Mouse (Mus musculus) CH12.LX (cell line): Measurements from ENCODE around the gene Rel. TPM values are rescaled to one million over a fixed set of nuclear protein-coding genes. Genes with fewer than 3 reads are reported as not detected.

Experiments used
- DNase-seq: peaks from one replicate; pipeline ENCODE4 v3.0.0-alpha.2; 2013; ENCODE audit errors: extremely low read depth
- H3K27ac ChIP-seq: 2 replicates; pipeline ENCODE4 v1.5.1; 2012; ENCODE audit warnings: low read depth, mild to moderate bottlenecking, control low read depth, moderate library complexity; ENCODE audit not compliant: insufficient read depth
- H3K27me3 ChIP-seq: replicated peaks from 2 replicates; pipeline ENCODE3; 2012; ENCODE audit warnings: inconsistent platforms
- H3K36me3 ChIP-seq, 2 experiments: replicated peaks in 1 of 2; 2 replicates each; pipeline versions ENCODE3 to v1.6.1; 2012; ENCODE audit warnings: inconsistent platforms in 1 of 2, low read length in 1 of 2, mild to moderate bottlenecking in 1 of 2, mixed read lengths in 1 of 2, moderate library complexity in 1 of 2; ENCODE audit not compliant: control insufficient read depth in 1 of 2, insufficient read depth in 1 of 2
- H3K4me1 ChIP-seq, 2 experiments: 2 replicates each; pipeline ENCODE4 v1.6.1; 2012; ENCODE audit warnings: inconsistent platforms in 1 of 2, moderate library complexity in 1 of 2; ENCODE audit not compliant: insufficient read depth in 2 of 2, control insufficient read depth in 1 of 2
- H3K4me2 ChIP-seq: 2 replicates; pipeline ENCODE4 v1.6.1; 2012; ENCODE audit warnings: low read depth, mild to moderate bottlenecking, control low read depth; ENCODE audit not compliant: poor library complexity, insufficient read depth, severe bottlenecking
- H3K4me3 ChIP-seq, 3 experiments: fragments of 150-350 bp in 1 of 3; sonication (generic) in 1 of 3; replicated peaks in 1 of 3; 2 replicates each; pipeline versions ENCODE3 to v1.5.1; 2011 to 2012; ENCODE audit warnings: low read depth in 2 of 3, low read length in 2 of 3, mild to moderate bottlenecking in 2 of 3, moderate library complexity in 2 of 3, control low read depth in 1 of 3, improper control_type of control experiment in 1 of 3, inconsistent platforms in 1 of 3, mixed read lengths in 1 of 3; ENCODE audit not compliant: poor library complexity in 1 of 3
- H3K79me2 ChIP-seq: replicated peaks from 2 replicates; pipeline ENCODE4 v1.6.1; 2012; ENCODE audit warnings: mild to moderate bottlenecking, moderate library complexity; ENCODE audit not compliant: control insufficient read depth, poor library complexity, insufficient read depth, severe bottlenecking; ENCODE audit errors: extremely low read depth
- H3K9ac ChIP-seq: 2 replicates; pipeline ENCODE4 v1.6.1; 2012; ENCODE audit warnings: low read depth, mild to moderate bottlenecking, control low read depth, moderate library complexity; ENCODE audit not compliant: insufficient read depth
- H3K9me3 ChIP-seq: replicated peaks from 2 replicates; pipeline ENCODE3; 2012; ENCODE audit warnings: low read length, inconsistent platforms, mixed read lengths
- BHLHE40 ChIP-seq: IDR thresholded peaks from 2 replicates; pipeline ENCODE4 v1.6.1; 2011; ENCODE audit warnings: mild to moderate bottlenecking, low read depth, low read length, improper control_type of control experiment
- CHD1 ChIP-seq: IDR thresholded peaks from 2 replicates; pipeline ENCODE4 v1.6.1; 2012; ENCODE audit warnings: low read depth, low read length, improper control_type of control experiment, inconsistent platforms
- CHD2 ChIP-seq: IDR thresholded peaks from 2 replicates; pipeline ENCODE4 v1.6.1; 2011; ENCODE audit warnings: low read length, improper control_type of control experiment
- CTCF ChIP-seq, 2 experiments: IDR thresholded peaks in 1 of 2; conservative IDR thresholded peaks in 1 of 2; 2 replicates each; pipeline ENCODE4 v1.5.1; 2011 to 2012; ENCODE audit warnings: low read depth in 2 of 2, low read length in 2 of 2, improper control_type of control experiment in 1 of 2, inconsistent platforms in 1 of 2, mild to moderate bottlenecking in 1 of 2, moderate library complexity in 1 of 2
- E2F4 ChIP-seq: IDR thresholded peaks from 2 replicates; pipeline ENCODE4 v1.6.1; 2011; ENCODE audit warnings: low read depth, low read length, improper control_type of control experiment; ENCODE audit not compliant: insufficient replicate concordance
- ELF1 ChIP-seq: IDR thresholded peaks from 2 replicates; pipeline ENCODE4 v1.6.1; 2014; ENCODE audit warnings: low read depth, mild to moderate bottlenecking, inconsistent platforms, low read length, improper control_type of control experiment
- EP300 ChIP-seq: IDR thresholded peaks from 2 replicates; pipeline ENCODE4 v1.6.1; 2011; ENCODE audit warnings: low read length, improper control_type of control experiment
- ETS1 ChIP-seq: conservative IDR thresholded peaks from 2 replicates; pipeline ENCODE4 v1.6.1; 2012; ENCODE audit warnings: low read depth, mild to moderate bottlenecking, inconsistent platforms, low read length, improper control_type of control experiment, moderate library complexity
- GABPA ChIP-seq: IDR thresholded peaks from 2 replicates; pipeline ENCODE4 v1.6.1; 2012; ENCODE audit warnings: low read depth, low read length, improper control_type of control experiment, inconsistent platforms; ENCODE audit not compliant: insufficient replicate concordance
- HCFC1 ChIP-seq: IDR thresholded peaks from 2 replicates; pipeline ENCODE4 v1.6.1; 2012; ENCODE audit warnings: low read depth, mild to moderate bottlenecking, inconsistent platforms, low read length, improper control_type of control experiment
- IRF4 ChIP-seq: IDR thresholded peaks from 2 replicates; pipeline ENCODE4 v1.6.1; 2014; ENCODE audit warnings: low read depth, mild to moderate bottlenecking, inconsistent platforms, low read length, improper control_type of control experiment
- JUN ChIP-seq: IDR thresholded peaks from 2 replicates; pipeline ENCODE4 v1.6.1; 2011; ENCODE audit warnings: low read depth, mild to moderate bottlenecking, low read length, improper control_type of control experiment, moderate library complexity; ENCODE audit not compliant: insufficient read depth
- JUND ChIP-seq: conservative IDR thresholded peaks from 2 replicates; pipeline ENCODE4 v1.6.1; 2011; ENCODE audit warnings: low read depth, low read length, improper control_type of control experiment
- KAT2A ChIP-seq: IDR thresholded peaks from 2 replicates; pipeline ENCODE4 v1.6.1; 2012; ENCODE audit warnings: low read length, improper control_type of control experiment, inconsistent platforms; ENCODE audit not compliant: insufficient replicate concordance
- MAFK ChIP-seq: IDR thresholded peaks from 2 replicates; pipeline ENCODE4 v1.6.1; 2011; ENCODE audit warnings: low read length, improper control_type of control experiment; ENCODE audit not compliant: insufficient replicate concordance
- MAX ChIP-seq: IDR thresholded peaks from 2 replicates; pipeline ENCODE4 v1.6.1; 2011; ENCODE audit warnings: low read length, improper control_type of control experiment
- MAZ ChIP-seq: IDR thresholded peaks from 2 replicates; pipeline ENCODE4 v1.6.1; 2012; ENCODE audit warnings: low read depth, mild to moderate bottlenecking, inconsistent platforms, low read length, improper control_type of control experiment, moderate library complexity
- MEF2A ChIP-seq: IDR thresholded peaks from 2 replicates; pipeline ENCODE4 v1.6.1; 2014; ENCODE audit warnings: low read depth, mild to moderate bottlenecking, inconsistent platforms, low read length, improper control_type of control experiment, borderline replicate concordance
- MXI1 ChIP-seq: IDR thresholded peaks from 2 replicates; pipeline ENCODE4 v1.6.1; 2011; ENCODE audit warnings: mild to moderate bottlenecking, low read depth, low read length, improper control_type of control experiment
- MYC ChIP-seq: IDR thresholded peaks from 2 replicates; pipeline ENCODE4 v1.6.1; 2011; ENCODE audit warnings: low read depth, mild to moderate bottlenecking, improper control_type of control experiment, low read length
- NELFE ChIP-seq: IDR thresholded peaks from 2 replicates; pipeline ENCODE4 v1.6.1; 2011; ENCODE audit warnings: low read depth, low read length, improper control_type of control experiment
- NRF1 ChIP-seq: IDR thresholded peaks from 2 replicates; pipeline ENCODE4 v1.6.1; 2014; ENCODE audit warnings: low read depth, mild to moderate bottlenecking, inconsistent platforms, low read length, improper control_type of control experiment, moderate library complexity
- PAX5 ChIP-seq: IDR thresholded peaks from 2 replicates; pipeline ENCODE4 v1.6.1; 2012; ENCODE audit warnings: low read length, inconsistent platforms, mixed read lengths
- POLR2A ChIP-seq: IDR thresholded peaks from 2 replicates; pipeline ENCODE4 v1.6.1; 2011; ENCODE audit warnings: low read depth, mild to moderate bottlenecking, improper control_type of control experiment, low read length
- POLR2AphosphoS2 ChIP-seq: IDR thresholded peaks from 2 replicates; pipeline ENCODE4 v1.6.1; 2011; ENCODE audit warnings: low read depth, low read length, improper control_type of control experiment
- RAD21 ChIP-seq: IDR thresholded peaks from 2 replicates; pipeline ENCODE4 v1.6.1; 2011; ENCODE audit warnings: low read depth, mild to moderate bottlenecking, low read length, improper control_type of control experiment, moderate library complexity
- RCOR1 ChIP-seq: conservative IDR thresholded peaks from 2 replicates; pipeline ENCODE4 v1.6.1; 2012; ENCODE audit warnings: low read depth, mild to moderate bottlenecking, inconsistent platforms, low read length, improper control_type of control experiment
- SIN3A ChIP-seq: IDR thresholded peaks from 2 replicates; pipeline ENCODE4 v1.6.1; 2012; ENCODE audit warnings: low read length, improper control_type of control experiment, inconsistent platforms
- SMC3 ChIP-seq: IDR thresholded peaks from 2 replicates; pipeline ENCODE4 v1.6.1; 2011; ENCODE audit warnings: low read depth, low read length, improper control_type of control experiment
- TBP ChIP-seq: conservative IDR thresholded peaks from 2 replicates; pipeline ENCODE4 v1.6.1; 2011; ENCODE audit warnings: low read depth, low read length, improper control_type of control experiment
- TCF12 ChIP-seq: IDR thresholded peaks from 2 replicates; pipeline ENCODE4 v1.6.1; 2014; ENCODE audit warnings: low read depth, mild to moderate bottlenecking, inconsistent platforms, low read length, improper control_type of control experiment
- UBTF ChIP-seq: IDR thresholded peaks from 2 replicates; pipeline ENCODE4 v1.6.1; 2012; ENCODE audit warnings: low read depth, mild to moderate bottlenecking, inconsistent platforms, low read length, improper control_type of control experiment, moderate library complexity
- USF1 ChIP-seq: IDR thresholded peaks from 2 replicates; pipeline ENCODE4 v1.6.1; 2014; ENCODE audit warnings: low read depth, mild to moderate bottlenecking, inconsistent platforms, low read length, improper control_type of control experiment
- USF2 ChIP-seq: conservative IDR thresholded peaks from 2 replicates; pipeline ENCODE4 v1.6.1; 2011; ENCODE audit warnings: low read depth, low read length, improper control_type of control experiment
- ZKSCAN1 ChIP-seq: IDR thresholded peaks from 2 replicates; pipeline ENCODE4 v1.6.1; 2012; ENCODE audit warnings: low read depth, inconsistent platforms, low read length, improper control_type of control experiment, borderline replicate concordance
- ZMIZ1 ChIP-seq: IDR thresholded peaks from 2 replicates; pipeline ENCODE4 v1.6.1; 2012; ENCODE audit warnings: low read depth, mild to moderate bottlenecking, inconsistent platforms, low read length, improper control_type of control experiment
- ZNF384 ChIP-seq: IDR thresholded peaks from 2 replicates; pipeline ENCODE4 v1.6.1; 2012; ENCODE audit warnings: low read depth, low read length, improper control_type of control experiment, inconsistent platforms
- dilution Hi-C: fragments of 300-500 bp; cut with MboI; formaldehyde crosslinking; loops from 2 replicates; pipeline ENCODE4 v1.14.3; 2020; ENCODE audit warnings: low sequenced_read_pairs; ENCODE audit not compliant: extremely low pct_unique_long_range_greater_than_20kb, extremely low pct_ligation_motif_present
- in situ Hi-C: fragments of 300-500 bp; cut with MboI; formaldehyde crosslinking; loops from 3 replicates; pipeline ENCODE4 v1.14.3; 2019; ENCODE audit warnings: low sequenced_read_pairs, low pct_ligation_motif_present, low pct_unique_long_range_greater_than_20kb, mixed read lengths
- polyA plus RNA-seq: library from polyadenylated mRNA; unstranded; fragments of >175 nt; gene quantifications from 2 replicates; pipeline ENCODE4 v1.2.1, GENCODE M21; 2012; ENCODE audit warnings: low read depth; ENCODE audit not compliant: insufficient read length
- total RNA-seq, 2 experiments: library from RNA; depleted of rRNA; stranded (reverse); fragments of 300-350 nt in 1 of 2; fragments of >200 nt in 1 of 2; gene quantifications; 2 replicates each; pipeline ENCODE4 v1.2.3; 2012 to 2014

Gene Rel
- total RNA-seq (2012; rRNA removed): 21.5 and 28.4 TPM in 2 replicates
- total RNA-seq (2014; rRNA removed): 21.1 and 26.2 TPM in 2 replicates
- 31.6 and 38.1 TPM in 2 replicates for polyA plus RNA-seq

DNA sequence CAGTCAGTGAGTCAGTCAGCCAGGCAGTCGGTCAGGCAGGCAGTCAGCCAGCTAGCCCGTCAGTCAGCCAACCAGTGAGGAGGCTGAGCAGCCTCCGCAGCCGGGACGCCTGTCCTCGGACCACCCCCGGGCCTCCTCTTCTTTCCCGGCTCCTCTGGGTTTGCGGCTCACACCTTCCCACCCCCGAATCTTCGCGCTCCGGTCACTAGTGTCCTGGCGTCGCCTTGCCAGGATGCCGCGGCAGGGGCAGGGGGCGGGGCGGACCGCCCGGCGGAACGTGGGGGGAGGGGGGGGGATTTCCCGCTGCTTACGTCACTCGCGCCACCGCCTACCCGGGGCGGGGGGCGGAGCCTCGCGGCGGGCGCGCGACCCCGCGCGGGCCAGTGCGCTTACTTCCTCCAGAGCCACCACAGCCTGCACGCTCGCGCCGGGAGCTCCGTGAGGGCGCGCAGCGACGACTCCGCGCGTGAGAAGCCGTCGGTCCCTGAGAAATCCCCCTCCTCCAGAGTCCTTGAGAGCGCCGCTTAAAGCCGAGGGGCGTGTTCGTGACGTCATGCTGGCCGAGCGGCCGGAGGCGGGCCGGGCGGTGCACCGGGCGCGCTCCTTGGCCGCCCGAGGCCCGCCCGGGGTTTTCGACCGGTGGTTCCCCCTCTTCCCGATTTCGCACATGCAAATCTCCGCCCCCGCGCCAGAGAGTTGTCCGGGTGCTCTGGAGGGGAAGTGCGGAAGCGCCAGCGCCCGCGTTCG, at the start of gene Rel:
TSS of gene Rel (minus strand) at position 211 of the 747 bp plus-strand sequence.
- Histone ChIP-seq H3K27me3 (no peaks in the 10 kb centered on the region), H3K4me3 (peak within 1 kb of the TSS; percentile 82 to 86 (median 86)), H3K79me2 (peaks cover 25% of the 10 kb centered on the region), H3K9ac (peak within 1 kb of the TSS; percentile 98), H3K36me3 (peaks cover 0 to 3% of the 10 kb centered on the region in 2 experiments), H3K9me3 (peaks cover 10% of the 10 kb centered on the region), H3K4me1 (peaks cover 2 to 33% of the 10 kb centered on the region in 2 experiments; a peak in 2 of 4 replicates), H3K4me2 (peak within 1 kb of the TSS; percentile 39), H3K27ac (peak within 1 kb of the TSS; percentile 97)
- in situ Hi-C loops: no loop called here
- dilution Hi-C loops: no loop called here
- DNase-seq: peak; percentile 97
- TF ChIP-seq ZNF384 (no peak), HCFC1 (no peak), ZKSCAN1 (no peak), PAX5 (no peak), MYC (peak; percentile 66; the same call in 1 of the 2 replicates), GABPA (no peak), TBP (no peak), MAFK (peak; percentile 48; the same call in 1 of the 2 replicates), ZMIZ1 (peak; percentile 87), SMC3 (no peak; the same call in 1 of the 2 replicates), ETS1 (peak; percentile 93), CTCF (conservative IDR thresholded peaks at IDR 0.05 in 1 of 2, IDR thresholded peaks at IDR 0.05 in 1 of 2; ENCODE audit: low read depth in 2 of 2, low read length in 2 of 2) (no peak), KAT2A (0 out of 2 replicates have a peak, but pooled peaks have one; percentile 60), RCOR1 (no peak), EP300 (peak; percentile 65; the same call in 1 of the 2 replicates), SIN3A (peak; percentile 87), USF2 (no peak), UBTF (peak; percentile 79), BHLHE40 (peak; percentile 92), NELFE (no peak; the same call in 1 of the 2 replicates), MXI1 (peak; percentile 56), POLR2AphosphoS2 (no peak), RAD21 (peak; percentile 2; the same call in 1 of the 2 replicates), NRF1 (peak; percentile 48; the same call in 1 of the 2 replicates), IRF4 (peak; percentile 83), ELF1 (peak; percentile 95), TCF12 (peak; percentile 79), USF1 (no peak), MAZ (peak; percentile 81; the same call in 1 of the 2 replicates), JUN (peak; percentile 22), POLR2A (peak; percentile 82; the same call in 1 of the 2 replicates), MEF2A (peak; percentile 91; the same call in 1 of the 2 replicates), JUND (peak; percentile 42; the same call in 1 of the 2 replicates), MAX (no peak; the same call in none of the 2 replicates), CHD1 (no peak), E2F4 (peak; percentile 82; the same call in 1 of the 2 replicates), CHD2 (peak; percentile 67; the same call in 1 of the 2 replicates)
